Mouse (Mus musculus): Measurements from ENCODE around the gene Tes3-ps.

Gene Tes3-ps

DNA sequence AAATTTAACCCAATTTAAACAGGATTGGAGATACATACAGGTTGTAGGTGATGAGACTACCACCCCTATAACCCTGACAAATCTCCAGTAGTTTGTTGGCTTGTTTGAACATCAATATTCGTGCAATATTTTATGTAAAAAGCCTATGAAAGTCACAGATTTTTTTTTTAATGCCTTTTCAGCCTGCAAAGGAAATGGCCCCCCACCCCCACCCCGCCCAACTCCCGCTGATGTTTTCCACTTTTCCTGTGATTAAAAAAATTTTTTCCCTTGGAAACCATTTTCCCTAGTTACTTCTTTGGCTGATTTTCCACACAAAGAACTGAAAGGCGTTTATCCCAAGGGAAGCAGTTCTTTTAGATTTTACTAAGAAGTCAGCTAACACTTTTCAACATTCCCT is 11.4 kb downstream of the Tes3-ps start, which contains the start of gene Ecm2:
Ecm2 (plus strand) TSS at position 301 of the 400 bp plus-strand sequence.
- no peak for DNase-seq (ENCODE audit: low read depth, low spot score)

DNA sequence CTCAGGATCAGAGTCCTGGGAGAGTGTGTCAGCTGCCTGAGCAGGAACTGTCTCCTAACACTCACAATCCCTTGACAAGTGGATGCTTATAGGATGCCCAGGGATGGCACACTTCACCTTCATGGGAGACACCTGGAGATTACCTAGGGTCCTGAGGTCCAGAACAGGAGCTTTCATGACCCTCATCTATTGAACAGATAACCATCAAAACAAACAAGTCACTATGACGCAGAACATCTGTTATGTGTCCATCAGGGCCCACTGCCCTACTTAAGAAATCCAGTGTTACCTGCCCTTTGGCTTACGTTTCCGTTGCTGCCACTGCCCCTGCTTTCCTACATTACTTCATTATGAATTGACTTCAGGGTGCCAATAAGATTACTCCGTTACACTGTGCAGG is 12.7 kb downstream of the Tes3-ps start:
- no peak for DNase-seq (ENCODE audit: low read depth, low spot score)

DNA sequence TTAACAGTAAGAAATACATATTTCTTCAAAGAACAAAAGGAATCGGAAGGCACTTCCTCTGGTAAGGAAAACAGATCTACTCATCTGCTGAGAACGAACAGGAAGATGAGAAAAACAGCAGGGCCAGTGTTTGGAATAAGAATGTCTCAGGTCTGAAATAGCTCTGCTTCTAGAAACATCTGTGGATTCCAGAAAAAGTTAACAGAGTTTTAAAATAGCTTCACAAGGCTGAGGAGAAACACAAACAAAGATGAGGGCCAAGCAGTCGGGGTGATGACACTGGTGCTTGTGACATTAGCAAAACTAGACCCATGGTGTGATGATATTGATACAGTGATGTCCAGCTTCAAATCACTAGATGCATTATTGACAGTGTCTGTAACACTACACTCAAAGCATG is 14.1 kb downstream of the Tes3-ps start:
- no peak for DNase-seq (ENCODE audit: low read depth, low spot score)

DNA sequence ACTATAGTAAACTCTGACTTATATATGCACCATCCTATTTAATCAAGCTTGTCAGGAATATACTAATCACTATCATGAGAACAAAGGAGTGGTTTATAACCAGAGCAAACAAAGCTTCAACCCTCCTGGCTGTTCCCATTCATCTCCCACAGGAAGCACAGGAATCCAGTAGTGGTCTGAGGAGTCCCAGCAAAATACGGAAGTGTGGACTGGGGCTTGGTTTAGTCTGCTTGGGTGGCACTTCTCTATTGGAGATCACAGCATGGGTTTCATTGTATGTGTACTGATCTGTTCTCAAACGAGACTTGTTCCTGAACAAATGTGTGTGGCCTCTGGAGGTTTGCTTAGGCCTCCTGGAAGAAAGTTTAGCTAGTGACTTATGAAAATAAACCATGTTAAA is 25.6 kb downstream of the Tes3-ps start:
- DNase-seq (ENCODE audit: low read depth, low spot score), result no peak

DNA sequence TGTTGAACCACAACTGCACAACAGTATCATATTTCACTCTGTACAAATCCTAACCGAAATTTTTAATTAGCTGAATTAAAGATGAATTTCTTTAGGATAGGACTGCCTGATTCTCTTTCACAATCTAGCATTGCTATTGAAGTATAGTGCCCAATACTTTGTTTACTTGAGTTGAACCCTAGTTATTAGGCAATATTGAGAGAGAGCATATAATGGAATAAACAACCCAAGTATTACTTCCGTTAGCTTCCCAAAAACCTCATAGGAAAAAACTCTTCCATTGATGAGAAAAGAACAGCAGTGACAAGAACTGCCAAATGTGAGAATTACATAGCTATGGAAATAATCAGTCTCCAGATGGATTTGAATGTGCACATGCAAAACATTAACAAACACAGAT is 33.1 kb downstream of the Tes3-ps start:
- no peak for DNase-seq (ENCODE audit: low read depth, low spot score)

DNA sequence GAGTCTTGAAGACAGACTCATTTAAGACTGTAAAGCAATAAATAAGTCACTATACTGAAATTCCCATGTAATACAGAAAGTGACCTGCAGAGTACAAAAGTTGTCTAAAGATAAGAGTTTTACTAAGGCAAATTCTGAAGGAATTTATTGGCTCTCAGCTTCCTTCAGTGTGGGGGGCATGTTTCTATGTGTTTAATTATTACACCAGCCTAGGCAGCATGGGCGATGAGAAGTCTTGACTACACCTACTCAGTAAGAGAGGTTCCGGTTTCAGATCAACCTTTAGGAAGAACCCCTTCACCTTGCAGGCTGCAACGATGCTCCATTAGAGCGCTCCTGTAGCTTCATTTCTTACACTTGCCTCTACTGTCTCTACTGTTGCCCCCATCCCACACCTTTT is 37.5 kb downstream of the Tes3-ps start:
- no peak for DNase-seq (ENCODE audit: low read depth, low spot score)

DNA sequence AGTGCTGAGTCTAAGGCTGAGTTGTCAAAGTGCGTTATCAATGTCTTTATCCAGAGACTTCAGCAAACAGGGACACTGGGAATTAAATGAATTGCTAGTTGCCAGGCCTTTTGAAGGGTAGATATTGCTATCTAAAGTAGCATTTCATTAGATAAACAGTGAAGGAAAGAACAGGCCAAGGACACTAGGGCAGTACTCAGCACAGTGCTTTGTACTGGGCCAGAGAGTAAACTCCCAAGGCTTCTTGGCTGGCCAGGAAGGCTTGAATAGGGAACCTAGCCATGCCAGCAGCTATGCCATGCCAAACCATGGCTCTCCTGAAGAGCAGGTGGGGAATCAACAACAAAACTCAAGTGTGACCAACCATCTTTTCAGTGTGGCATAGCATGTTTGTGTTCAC is 43.8 kb downstream of the Tes3-ps start:
- DNase-seq (ENCODE audit: low read depth, low spot score), result no peak

DNA sequence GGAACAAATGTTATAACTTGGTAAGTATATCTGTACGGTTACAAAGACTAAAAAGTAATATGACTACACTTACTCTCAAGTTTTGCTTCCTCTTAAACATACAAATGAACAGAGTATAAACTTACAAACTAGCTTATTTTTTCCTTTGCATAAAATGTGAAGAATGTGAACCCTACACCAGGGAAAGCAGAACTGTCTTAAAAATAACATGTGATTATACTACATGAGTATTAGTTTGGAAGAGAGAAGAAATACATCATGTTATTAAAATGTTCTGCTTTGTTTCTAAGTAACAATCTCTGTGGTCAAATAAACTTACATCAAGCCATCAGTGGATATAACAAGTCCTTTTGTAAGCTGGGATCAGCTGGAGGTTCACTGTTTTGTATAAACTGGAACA is 45.6 kb downstream of the Tes3-ps start:
- no peak for DNase-seq (ENCODE audit: low read depth, low spot score)

DNA sequence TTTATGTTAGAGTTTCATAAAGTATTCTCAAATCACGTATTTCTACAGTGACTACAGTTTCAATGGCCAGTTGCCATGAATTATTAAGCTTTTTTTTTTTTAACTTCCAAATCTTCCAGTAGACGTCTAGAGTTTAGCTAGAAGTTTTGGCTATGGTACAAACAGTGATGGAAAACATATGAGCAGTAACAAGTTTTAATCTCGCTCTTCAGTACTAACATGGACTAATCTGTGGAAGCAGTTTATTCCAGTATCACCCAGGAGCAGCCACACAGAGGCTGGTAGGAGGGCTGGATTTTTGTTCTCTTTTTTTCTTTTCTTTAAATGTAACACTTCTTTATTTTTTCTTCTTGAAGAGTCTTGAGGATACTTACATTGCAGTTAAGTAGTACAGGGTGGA is 51.2 kb downstream of the Tes3-ps start, which contains the start of gene Aspn:
Aspn (plus strand) TSS at position 165 of the 400 bp plus-strand sequence.
- DNase-seq (ENCODE audit: low read depth, low spot score), result no peak

DNA sequence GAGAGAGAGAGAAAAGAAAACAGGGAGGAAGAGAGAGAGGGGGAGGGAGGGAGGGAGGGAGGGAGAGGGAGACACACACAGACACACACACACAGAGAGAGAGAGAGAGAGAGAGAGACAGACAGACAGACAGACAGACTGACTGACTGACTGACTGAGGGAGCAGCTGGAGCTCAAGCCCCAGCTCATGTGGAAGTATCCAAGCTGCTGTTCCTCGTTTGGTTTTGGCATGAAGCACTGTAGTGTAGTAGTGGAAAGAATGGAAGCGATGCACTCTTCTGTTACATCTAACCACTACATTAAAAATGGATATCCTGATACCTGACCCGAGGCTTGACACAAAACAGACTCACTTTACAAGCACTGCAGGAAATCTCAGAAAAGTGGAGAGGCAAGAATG is 52.5 kb downstream of the Tes3-ps start:
- no peak for DNase-seq (ENCODE audit: low read depth, low spot score)
